Mouse (Mus musculus) liver, embryonic 14.5 days (tissue): ENCODE results near the gene Timm9.

Experiments used
- CTCF ChIP-seq: IDR thresholded peaks from 2 replicates; pipeline ENCODE4 v1.5.1; 2016; ENCODE audit warnings: antibody characterized with exemption, low read depth, control low read depth
- EP300 ChIP-seq: IDR thresholded peaks from 2 replicates; pipeline ENCODE4 v1.6.1; 2016; ENCODE audit warnings: antibody characterized with exemption, low read depth

DNA sequence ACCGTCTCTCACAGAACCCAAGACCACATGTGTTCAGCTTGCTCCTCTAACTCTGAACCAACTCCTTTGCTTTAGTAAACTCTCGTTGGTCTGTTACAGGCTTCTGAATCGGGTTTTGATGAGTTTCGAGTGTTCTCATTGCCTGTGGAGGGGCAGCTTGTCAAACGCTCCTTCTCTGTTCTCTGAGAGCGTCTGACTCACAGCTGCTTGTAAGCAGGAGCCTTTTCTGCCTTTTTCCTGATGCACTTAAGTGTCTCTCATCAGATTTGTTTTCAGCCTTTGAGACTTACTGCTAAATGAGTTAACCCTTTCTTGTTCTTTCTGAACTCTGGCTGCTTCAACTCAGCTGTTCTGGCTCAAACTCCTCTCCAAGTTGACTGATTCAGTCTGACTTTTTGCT, 21.5 kb upstream of the Timm9 start:
- TF ChIP-seq CTCF (no peak), EP300 (no peak)
